25 mouse cellular contexts compared by ENCODE assay signal in genomic region chr10:95210167-95210566, GRCm38 (mm10).
DNase-seq lines count a peak whose midpoint lies in the region; ATAC-seq and TF ChIP-seq lines count a peak whose summit lies in the region.
"Had no signal": no experiment of that assay in that cellular context is flagged by ENCODE, and none has a peak within 500 bp of the region (broad histone marks: within the 10 kb centered on the region; RNA-seq: fewer than 3 reads in every experiment).

No protein-coding gene starts in this region.

- in situ Hi-C loops in CH12.LX (cut with MboI; ENCODE audit: low pct_ligation_motif_present, low pct_unique_long_range_greater_than_20kb, low sequenced_read_pairs), result no loop called here

- peaks cover 10% of the 10 kb centered on the region for H3K4me1 ChIP-seq in heart, adult 2 months (ENCODE audit: control insufficient read depth, insufficient read depth, low read length)
- peaks cover 20% of the 10 kb centered on the region for H3K4me1 ChIP-seq in heart, embryonic 12.5 days (replicated peaks)
- H3K4me1 ChIP-seq in CH12.LX (ENCODE audit: control insufficient read depth in 1 of 2, insufficient read depth in 2 of 2), result peaks cover 13 to 50% of the 10 kb centered on the region in 2 experiments
- H3K4me1 ChIP-seq in brown adipose tissue, adult 24 weeks (ENCODE audit: control insufficient read depth, insufficient read depth, insufficient read length, low read length), result peaks cover 5% of the 10 kb centered on the region
- H3K4me1 ChIP-seq: hindbrain, embryonic 10.5 days; lung, embryonic 15.5 days; neural tube, embryonic 15.5 days had no signal

- H3K79me2 ChIP-seq in heart, adult 2 months (replicated peaks; ENCODE audit: control insufficient read depth, insufficient read depth, low read length), result peaks cover 2% of the 10 kb centered on the region; the same call in 1 of the 2 replicates
- H3K79me2 ChIP-seq in CH12.LX (replicated peaks; ENCODE audit: control insufficient read depth, extremely low read depth, insufficient read depth, poor library complexity, severe bottlenecking), result no peaks in the 10 kb centered on the region

- TF ChIP-seq CTCF in heart, adult 2 months (IDR thresholded peaks at IDR 0.05), result no peak
- no peak for TF ChIP-seq CTCF in CH12.LX (conservative IDR thresholded peaks at IDR 0.05 in 1 of 2, IDR thresholded peaks at IDR 0.05 in 1 of 2; ENCODE audit: low read depth in 2 of 2, low read length in 2 of 2)

- no peaks in the 10 kb centered on the region for H3K9me3 ChIP-seq in heart, embryonic 12.5 days (replicated peaks)
- H3K9me3 ChIP-seq in CH12.LX (replicated peaks; ENCODE audit: low read length), result no peaks in the 10 kb centered on the region
- H3K9me3 ChIP-seq: embryonic facial prominence, embryonic 15.5 days; hindbrain, embryonic 10.5 days; limb, embryonic 10.5 days; lung, embryonic 15.5 days; neural tube, embryonic 15.5 days had no signal

- no peaks in the 10 kb centered on the region for H3K27me3 ChIP-seq in heart, adult 2 months (ENCODE audit: control insufficient read depth, insufficient read depth, low read length)
- peaks cover 24% of the 10 kb centered on the region for H3K27me3 ChIP-seq in heart, embryonic 12.5 days (replicated peaks)
- H3K27me3 ChIP-seq in CH12.LX (replicated peaks), result no peaks in the 10 kb centered on the region
- H3K27me3 ChIP-seq: embryonic facial prominence, embryonic 15.5 days; lung, embryonic 15.5 days; neural tube, embryonic 15.5 days had no signal

- H3K4me3 ChIP-seq in heart, adult 2 months, result no peak overlapping the region
- no peak overlapping the region for H3K4me3 ChIP-seq in heart, embryonic 12.5 days
- H3K4me3 ChIP-seq in CH12.LX (replicated peaks in 1 of 3; ENCODE audit: low read depth in 2 of 3, low read length in 2 of 3, poor library complexity in 1 of 3), result no peak overlapping the region
- no peak overlapping the region for H3K4me3 ChIP-seq in brown adipose tissue, adult 24 weeks (ENCODE audit: insufficient read depth, low read depth, low read length)
- H3K4me3 ChIP-seq: embryonic facial prominence, embryonic 15.5 days; hindbrain, embryonic 10.5 days; limb, embryonic 10.5 days; lung, embryonic 15.5 days; neural tube, embryonic 15.5 days had no signal

- dilution Hi-C loops in CH12.LX (cut with MboI; ENCODE audit: extremely low pct_ligation_motif_present, extremely low pct_unique_long_range_greater_than_20kb, low sequenced_read_pairs), result no loop called here

- 51% methylated on average over 4 of the region's 4 CpGs for WGBS in heart, adult 2 months
- 74% methylated on average over 4 of the region's 4 CpGs for WGBS in heart, embryonic 12.5 days

- no peak overlapping the region for H3K9ac ChIP-seq in heart, adult 2 months (ENCODE audit: low read depth, low read length)
- no peak overlapping the region for H3K9ac ChIP-seq in heart, embryonic 12.5 days
- H3K9ac ChIP-seq in CH12.LX (ENCODE audit: insufficient read depth, low read depth), result no peak overlapping the region
- H3K9ac ChIP-seq: embryonic facial prominence, embryonic 15.5 days; lung, embryonic 15.5 days; neural tube, embryonic 15.5 days had no signal

- peak; percentile 36 for DNase-seq in adrenal gland, adult 2 months
- DNase-seq in adrenal gland, postnatal 4 days (ENCODE audit: low spot score in 2 of 2), result no peak
- DNase-seq in heart, adult 2 months, result peak in 1 of 2 experiments; percentile 39
- DNase-seq in CH12.LX (ENCODE audit: extremely low read depth), result peak; percentile 33
- DNase-seq in left cerebral cortex, postnatal 10 days (ENCODE audit: extremely low spot score in 1 of 2, low spot score in 2 of 2), result no peak
- DNase-seq in layer of hippocampus, adult 11-12 months (ENCODE audit: low spot score), result no peak
- DNase-seq: cerebellum, adult 11-12 months; cerebellum, postnatal 36 days; gastrocnemius, postnatal 10 days; kidney, adult 18-20 months; layer of hippocampus, postnatal 36 days; right cerebral cortex, postnatal 25 days had no signal

- no peak for ATAC-seq in heart, embryonic 12.5 days (ENCODE audit: insufficient number of reproducible peaks, low FRiP score)
- ATAC-seq: forebrain, embryonic 16.5 days; hindbrain, postnatal 0 days; midbrain, embryonic 16.5 days had no signal

- H3K4me2 ChIP-seq in heart, embryonic 12.5 days, result no peak overlapping the region
- no peak overlapping the region for H3K4me2 ChIP-seq in CH12.LX (ENCODE audit: insufficient read depth, low read depth, poor library complexity, severe bottlenecking)
- H3K4me2 ChIP-seq: embryonic facial prominence, embryonic 15.5 days; liver, embryonic 11.5 days; lung, embryonic 15.5 days; neural tube, embryonic 15.5 days had no signal

- no peak for TF ChIP-seq POLR2A in heart, adult 2 months (IDR thresholded peaks at IDR 0.05; ENCODE audit: insufficient read depth, low read depth, low read length)
- no peak for TF ChIP-seq POLR2A in CH12.LX (IDR thresholded peaks at IDR 0.05; ENCODE audit: low read depth, low read length)

- H3K27ac ChIP-seq in heart, adult 2 months, result 0 out of 2 replicates have a peak overlapping the region, but pooled peaks have one; percentile 5
- no peak overlapping the region for H3K27ac ChIP-seq in heart, embryonic 12.5 days (ENCODE audit: poor library complexity, severe bottlenecking)
- no peak overlapping the region for H3K27ac ChIP-seq in CH12.LX (ENCODE audit: insufficient read depth, low read depth)
- H3K27ac ChIP-seq in brown adipose tissue, adult 24 weeks (replicated peaks; ENCODE audit: low read depth, low read length), result peak overlapping the region; percentile 79; the same call in 1 of the 2 replicates
- H3K27ac ChIP-seq: embryonic facial prominence, embryonic 15.5 days; hindbrain, embryonic 10.5 days; hindbrain, postnatal 0 days; kidney, postnatal 0 days; limb, embryonic 10.5 days; lung, embryonic 15.5 days; neural tube, embryonic 15.5 days; stomach, postnatal 0 days had no signal

- intact Hi-C loops in heart, adult 2 months (cut with DNase I), result no loop called here
- intact Hi-C loops in left cerebral cortex, postnatal 10 days (cut with DNase I), result no loop called here

- H3K36me3 ChIP-seq in heart, adult 2 months (ENCODE audit: control insufficient read depth, insufficient read depth, low read length), result no peaks in the 10 kb centered on the region
- H3K36me3 ChIP-seq in heart, embryonic 12.5 days, result no peaks in the 10 kb centered on the region
- no peaks in the 10 kb centered on the region for H3K36me3 ChIP-seq in CH12.LX (replicated peaks in 1 of 2; ENCODE audit: control insufficient read depth in 1 of 2, insufficient read depth in 1 of 2, low read length in 1 of 2)
- H3K36me3 ChIP-seq: embryonic facial prominence, embryonic 15.5 days; hindbrain, embryonic 10.5 days; limb, embryonic 10.5 days; lung, embryonic 15.5 days; neural tube, embryonic 15.5 days had no signal

- TF ChIP-seq EP300 in heart, adult 2 months (IDR thresholded peaks at IDR 0.05; ENCODE audit: insufficient read depth, low read depth, low read length), result no peak
- no peak for TF ChIP-seq EP300 in CH12.LX (IDR thresholded peaks at IDR 0.05; ENCODE audit: low read length)

- no peak for TF ChIP-seq RAD21 in CH12.LX (IDR thresholded peaks at IDR 0.05; ENCODE audit: low read depth, low read length)

TF ChIP-seq in CH12.LX, 34 proteins besides CTCF, POLR2A, EP300 and RAD21:
- peak; percentile 21 for TF ChIP-seq ETS1 (conservative IDR thresholded peaks at IDR 0.05; ENCODE audit: low read depth, low read length)
- no peak for TF ChIP-seq KAT2A (IDR thresholded peaks at IDR 0.05; ENCODE audit: insufficient replicate concordance, low read length)
- 0 out of 2 replicates have a peak, but pooled peaks have one; percentile 19 for TF ChIP-seq BHLHE40 (IDR thresholded peaks at IDR 0.05; ENCODE audit: low read depth, low read length)
- TF ChIP-seq ZNF384 (IDR thresholded peaks at IDR 0.05; ENCODE audit: low read depth, low read length), result peak; percentile 54; the same call in 1 of the 2 replicates

Comparison
In these comparisons a context has a peak if more than half of its experiments do, and no peak if none do; other contexts are left out.
1. DNase-seq: peak in adrenal gland, adult 2 months (single experiment) and CH12.LX (single experiment); none in adrenal gland, postnatal 4 days (0 of 2), left cerebral cortex, postnatal 10 days (0 of 2) and layer of hippocampus, adult 11-12 months (single experiment).
2. H3K27ac ChIP-seq: peak in heart, adult 2 months (single experiment) and brown adipose tissue, adult 24 weeks (single experiment); none in heart, embryonic 12.5 days (single experiment) and CH12.LX (single experiment).